Mouse (Mus musculus) C2C12 (cell line): ENCODE results near the gene Hltf. TPM values are rescaled to one million over a fixed set of nuclear protein-coding genes. Genes with fewer than 3 reads are reported as not detected.

Source experiments
- H3K27me3 ChIP-seq: one replicate; pipeline ENCODE4 v1.6.1; 2011; ENCODE audit not compliant: control insufficient read depth, insufficient read depth, insufficient read length
- H3K36me3 ChIP-seq: one replicate; pipeline ENCODE4 v1.6.1; 2011; ENCODE audit not compliant: control insufficient read depth, insufficient read depth
- H3K4me3 ChIP-seq: one replicate; pipeline ENCODE4 v1.5.1; 2011; ENCODE audit warnings: mild to moderate bottlenecking, control low read depth; ENCODE audit not compliant: poor library complexity, insufficient read depth, severe bottlenecking
- H3K79me2 ChIP-seq: one replicate; pipeline ENCODE4 v1.6.1; 2011; ENCODE audit not compliant: control insufficient read depth, insufficient read depth
- H3K79me3 ChIP-seq: one replicate; pipeline ENCODE4 v1.6.1; 2011; ENCODE audit warnings: low read depth, control low read depth
- H3ac ChIP-seq: one replicate; pipeline ENCODE3; 2011; ENCODE audit warnings: low read depth; ENCODE audit not compliant: control insufficient read depth, insufficient read length
- CEBPB ChIP-seq: IDR thresholded peaks from one replicate; pipeline ENCODE4 v1.6.1; 2011; ENCODE audit warnings: low read depth, mild to moderate bottlenecking, control low read depth, moderate library complexity
- CTCF ChIP-seq: IDR thresholded peaks from one replicate; pipeline ENCODE4 v1.5.1; 2011; ENCODE audit not compliant: control insufficient read depth, insufficient read depth, insufficient read length
- FOSL1 ChIP-seq: IDR thresholded peaks from one replicate; pipeline ENCODE4 v1.8.0; 2011; ENCODE audit warnings: mild to moderate bottlenecking, low read length; ENCODE audit not compliant: poor library complexity, insufficient read depth, severe bottlenecking
- MAX ChIP-seq: IDR thresholded peaks from one replicate; pipeline ENCODE4 v1.6.1; 2011; ENCODE audit warnings: mild to moderate bottlenecking, control low read depth
- MYOD1 ChIP-seq: IDR thresholded peaks from one replicate; pipeline ENCODE4 v1.6.1; 2011; ENCODE audit warnings: low read depth; ENCODE audit not compliant: control insufficient read depth, insufficient read length
- MYOG ChIP-seq: IDR thresholded peaks from one replicate; pipeline ENCODE4 v1.6.1; 2011; ENCODE audit not compliant: control insufficient read depth, insufficient read length; ENCODE audit errors: extremely low read depth
- USF1 ChIP-seq: IDR thresholded peaks from one replicate; pipeline ENCODE4 v1.6.1; 2011; ENCODE audit warnings: low read depth, mild to moderate bottlenecking, control low read depth, moderate library complexity
- polyA plus RNA-seq: library from polyadenylated mRNA; unstranded; fragments of >200 nt; fragmentation: generic; extraction: Trizol; gene quantifications from one replicate; pipeline ENCODE4 v1.2.1, GENCODE M21; 2012; ENCODE audit warnings: missing spikeins

Hltf gene
- polyA plus RNA-seq, 1 experiment = 1.9 TPM

- peaks cover 4% of the 10 kb centered on the region for H3K36me3 ChIP-seq
- no peaks in the 10 kb centered on the region for H3K79me3 ChIP-seq
- H3K4me3 ChIP-seq = no peak overlapping the region
- no peak overlapping the region for H3ac ChIP-seq
- no peaks in the 10 kb centered on the region for H3K27me3 ChIP-seq
- no peak for TF ChIP-seq CTCF
- TF ChIP-seq MAX = no peak
- TF ChIP-seq FOSL1 = no peak
- no peak for TF ChIP-seq MYOD1
- no peak for TF ChIP-seq MYOG
- TF ChIP-seq CEBPB = no peak
- no peak for TF ChIP-seq USF1
- H3K79me2 ChIP-seq = no peaks in the 10 kb centered on the region
Measured at GRCm38 (mm10) chr3:20134545-20134944, 76.9 kb downstream of the Hltf start.

DNA sequence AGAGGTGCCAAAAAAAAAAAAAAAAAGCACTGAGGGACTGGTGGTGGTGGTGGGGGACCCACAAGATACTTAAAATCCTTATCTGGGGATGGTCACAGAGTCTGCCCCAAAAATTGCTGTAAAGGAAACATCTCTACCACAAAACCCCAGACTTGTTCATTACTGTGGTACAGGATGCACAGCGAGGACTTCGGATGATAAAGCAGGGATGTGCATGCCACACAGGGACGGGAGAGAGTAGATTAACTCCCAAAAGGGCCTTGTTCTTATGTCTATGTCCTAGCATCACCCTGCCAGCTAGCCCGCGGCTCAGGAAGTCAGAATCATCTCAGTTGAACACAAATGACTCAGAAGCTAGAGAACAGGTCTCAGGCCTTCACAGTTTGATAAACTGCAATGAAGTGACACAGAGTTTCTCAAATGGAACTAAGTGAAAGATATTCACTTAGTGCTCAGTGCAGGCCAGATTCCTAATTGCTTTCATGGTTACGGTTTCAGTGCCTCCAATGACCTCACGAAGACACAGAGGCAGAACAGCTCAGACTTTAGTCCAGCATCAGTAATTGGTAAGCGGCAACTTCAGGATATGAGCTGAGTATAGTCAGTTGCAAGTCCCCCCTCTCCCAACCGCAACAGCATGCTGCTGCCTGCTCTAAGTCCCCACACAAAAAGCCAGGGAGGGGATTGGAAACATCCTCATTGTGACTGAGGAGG, 79.4 kb downstream of the Hltf start:
- H3K36me3 ChIP-seq = peaks cover 4% of the 10 kb centered on the region
- no peaks in the 10 kb centered on the region for H3K79me3 ChIP-seq
- H3K79me2 ChIP-seq = no peaks in the 10 kb centered on the region
- no peak overlapping the region for H3ac ChIP-seq
- TF ChIP-seq FOSL1 = no peak
- H3K27me3 ChIP-seq = no peaks in the 10 kb centered on the region
- H3K4me3 ChIP-seq = no peak overlapping the region

DNA sequence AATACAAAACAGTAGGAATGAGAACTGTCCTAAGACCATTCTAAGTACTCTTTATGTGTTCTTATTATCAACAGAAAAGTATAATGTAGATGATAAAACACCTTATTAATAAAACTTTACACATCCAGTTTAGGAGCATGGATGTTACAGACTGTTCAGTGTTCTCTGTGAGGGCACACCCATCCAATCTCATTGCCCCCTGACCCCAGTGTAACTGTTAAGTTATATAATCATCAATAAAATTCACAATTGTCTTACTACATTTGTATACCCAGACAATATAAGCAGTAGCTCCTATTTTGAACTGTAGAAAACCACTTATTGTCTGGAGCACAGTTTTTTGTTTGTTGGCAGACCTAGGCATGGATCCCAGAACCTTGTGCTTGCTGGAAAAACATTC, 83.6 kb downstream of the Hltf start:
- H3K4me3 ChIP-seq = no peak overlapping the region
- no peak overlapping the region for H3ac ChIP-seq
- no peaks in the 10 kb centered on the region for H3K79me3 ChIP-seq
- no peaks in the 10 kb centered on the region for H3K79me2 ChIP-seq
- TF ChIP-seq MYOG = no peak
- TF ChIP-seq MYOD1 = no peak
- no peak for TF ChIP-seq USF1
- TF ChIP-seq CTCF = no peak
- peaks cover 4% of the 10 kb centered on the region for H3K36me3 ChIP-seq
- no peaks in the 10 kb centered on the region for H3K27me3 ChIP-seq

DNA sequence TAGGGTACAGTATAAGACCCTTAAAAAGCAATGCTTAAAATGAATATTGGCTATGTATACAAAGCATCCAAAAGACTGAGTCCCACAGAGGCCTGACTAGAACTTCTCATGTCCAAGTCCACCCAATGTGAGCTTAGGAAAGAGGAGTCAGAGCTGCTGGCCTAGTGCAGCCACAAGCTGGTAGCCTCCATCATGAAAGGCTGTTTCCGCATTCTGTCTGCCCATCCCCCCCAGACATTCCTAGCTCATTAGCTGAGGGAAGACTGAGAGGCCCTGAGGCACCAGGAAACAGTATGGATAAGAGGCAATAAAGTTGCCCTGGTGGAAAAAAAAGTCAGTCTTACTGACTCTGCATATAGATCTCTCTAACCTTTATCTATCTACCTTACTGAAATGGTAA, 84.1 kb downstream of the Hltf start:
- H3K4me3 ChIP-seq = no peak overlapping the region
- TF ChIP-seq MYOD1 (no peak), MYOG (no peak), FOSL1 (no peak), USF1 (no peak), CTCF (no peak), MAX (no peak)
- H3K79me2 ChIP-seq = no peaks in the 10 kb centered on the region

DNA sequence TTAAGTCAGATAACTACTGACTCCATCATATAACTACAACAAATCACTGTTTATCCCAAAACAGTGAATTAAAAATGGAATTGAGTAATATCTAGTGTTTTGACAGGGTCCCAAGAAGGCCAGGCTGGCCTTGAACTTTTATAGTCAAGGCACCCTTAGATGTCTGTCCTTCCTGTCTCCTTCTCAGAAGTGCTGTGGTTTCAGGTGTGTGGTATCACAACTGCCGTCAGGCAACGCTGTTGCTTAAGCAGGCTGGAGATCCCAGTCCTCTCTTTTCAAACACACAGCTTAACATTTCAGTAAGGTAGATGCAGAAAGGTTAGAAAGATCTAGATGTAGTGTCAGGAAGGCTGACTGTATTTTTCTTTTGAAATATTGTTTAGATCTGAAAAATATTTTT, 84.5 kb downstream of the Hltf start:
- no peak for TF ChIP-seq MAX
- no peak for TF ChIP-seq FOSL1
- no peak for TF ChIP-seq MYOG
- no peak for TF ChIP-seq USF1
- no peak for TF ChIP-seq MYOD1
- no peak for TF ChIP-seq CEBPB
- no peak for TF ChIP-seq CTCF
- no peak overlapping the region for H3K4me3 ChIP-seq
- no peaks in the 10 kb centered on the region for H3K27me3 ChIP-seq

More for the DNA sequence above, 84.1 kb downstream of the Hltf start:
- Histone ChIP-seq H3ac (no peak overlapping the region), H3K79me3 (no peaks in the 10 kb centered on the region), H3K36me3 (peaks cover 4% of the 10 kb centered on the region), H3K27me3 (no peaks in the 10 kb centered on the region)

DNA sequence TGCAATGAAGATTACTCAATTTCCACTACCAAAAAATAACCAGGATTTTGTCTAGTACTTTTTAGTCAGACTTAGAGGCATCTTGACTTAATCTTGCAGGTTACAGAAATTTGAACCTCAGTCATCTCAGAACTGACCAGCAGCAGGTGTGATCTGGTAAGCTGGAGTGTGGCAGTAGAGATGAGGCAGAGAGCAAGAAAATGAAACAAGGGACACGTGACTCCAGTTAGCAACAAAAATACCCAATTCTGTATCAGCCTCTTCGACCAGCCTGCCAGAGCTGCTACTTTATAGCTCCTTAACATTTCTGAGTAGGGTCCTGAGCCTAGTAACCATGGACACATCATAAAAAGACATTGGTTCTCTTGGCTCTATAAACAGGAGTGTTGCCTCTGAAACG, 85.0 kb downstream of the Hltf start:
- no peak overlapping the region for H3K4me3 ChIP-seq
- no peak for TF ChIP-seq CEBPB
- TF ChIP-seq MAX = no peak
- H3K79me2 ChIP-seq = no peaks in the 10 kb centered on the region
- H3K36me3 ChIP-seq = peaks cover 3% of the 10 kb centered on the region
- no peak overlapping the region for H3ac ChIP-seq
- H3K79me3 ChIP-seq = no peaks in the 10 kb centered on the region
- no peaks in the 10 kb centered on the region for H3K27me3 ChIP-seq

More for the DNA sequence above, 84.5 kb downstream of the Hltf start:
- H3K79me2 ChIP-seq = no peaks in the 10 kb centered on the region
- H3ac ChIP-seq = no peak overlapping the region
- H3K79me3 ChIP-seq = no peaks in the 10 kb centered on the region
- H3K36me3 ChIP-seq = peaks cover 4% of the 10 kb centered on the region
